Mouse (Mus musculus): ENCODE results near the gene Coro6. TPM values are rescaled to one million over a fixed set of nuclear protein-coding genes. Genes with fewer than 3 reads are reported as not detected.

Coro6 gene
- total and polyA plus RNA-seq, 2 experiments from 2014 or later, result 30.1 to 45.8 TPM

- H3K27me3 ChIP-seq (ENCODE audit: control insufficient read depth, insufficient read depth, low read length), result no peaks in the 10 kb centered on the region
- H3K4me1 ChIP-seq (ENCODE audit: control insufficient read depth, insufficient read depth), result peaks cover 9% of the 10 kb centered on the region
- ATAC-seq (ENCODE audit: insufficient read depth, low read depth) (no peak), DNase-seq (ENCODE audit: low spot score) (no peak)
- WGBS, result 77% methylated on average over 6 of the region's 6 CpGs
- H3K4me2 ChIP-seq (ENCODE audit: low read depth, low read length), result no peak overlapping the region
- TF ChIP-seq CTCF (IDR thresholded peaks at IDR 0.05; ENCODE audit: low read depth), result no peak
- TF ChIP-seq EP300 (IDR thresholded peaks at IDR 0.05; ENCODE audit: low read depth), result no peak
- no peak overlapping the region for H3K9ac ChIP-seq (replicated peaks; ENCODE audit: low read depth, low read length)
- no peaks in the 10 kb centered on the region for H3K36me3 ChIP-seq (replicated peaks; ENCODE audit: control insufficient read depth, insufficient read depth, low read length)
- no peak overlapping the region for H3K4me3 ChIP-seq (ENCODE audit: low read depth, low read length)
- no peak overlapping the region for H3K27ac ChIP-seq (ENCODE audit: low read depth)
- no peaks in the 10 kb centered on the region for H3K9me3 ChIP-seq (replicated peaks; ENCODE audit: control insufficient read depth, low read length)
Observed at GRCm38 (mm10) chr11:77485229-77485628, 23.0 kb downstream of the Coro6 start.

- no peak for ATAC-seq (ENCODE audit: insufficient read depth, low read depth)
- H3K9ac ChIP-seq (replicated peaks; ENCODE audit: low read depth, low read length), result 0 out of 2 replicates have a peak overlapping the region, but pooled peaks have one; percentile 2
- TF ChIP-seq CTCF (IDR thresholded peaks at IDR 0.05; ENCODE audit: low read depth) (peak; percentile 25; the same call in 1 of the 2 replicates), EP300 (IDR thresholded peaks at IDR 0.05; ENCODE audit: low read depth) (no peak)
- H3K4me1 ChIP-seq (ENCODE audit: control insufficient read depth, insufficient read depth), result peaks cover 17% of the 10 kb centered on the region
- H3K27me3 ChIP-seq (ENCODE audit: control insufficient read depth, insufficient read depth, low read length), result no peaks in the 10 kb centered on the region
- WGBS, result 52% methylated on average over 5 of the region's 5 CpGs
- no peak overlapping the region for H3K4me3 ChIP-seq (ENCODE audit: low read depth, low read length)
- H3K9me3 ChIP-seq (replicated peaks; ENCODE audit: control insufficient read depth, low read length), result no peaks in the 10 kb centered on the region
- no peak for DNase-seq (ENCODE audit: low spot score)
- H3K27ac ChIP-seq (ENCODE audit: low read depth), result no peak overlapping the region
- H3K36me3 ChIP-seq (replicated peaks; ENCODE audit: control insufficient read depth, insufficient read depth, low read length), result no peaks in the 10 kb centered on the region
- no peak overlapping the region for H3K4me2 ChIP-seq (ENCODE audit: low read depth, low read length)
Observed at GRCm38 (mm10) chr11:77486798-77487197, 24.6 kb downstream of the Coro6 start.

GRCm38 (mm10) chr11:77488771-77489581, 26.8 kb downstream of the Coro6 start:
- WGBS, result 5% methylated on average over 43 of the region's 55 CpGs
- Histone ChIP-seq H3K4me1 (ENCODE audit: control insufficient read depth, insufficient read depth) (peaks cover 20% of the 10 kb centered on the region), H3K9ac (replicated peaks; ENCODE audit: low read depth, low read length) (peak overlapping the region; percentile 83), H3K4me2 (ENCODE audit: low read depth, low read length) (peak overlapping the region; percentile 89), H3K36me3 (replicated peaks; ENCODE audit: control insufficient read depth, insufficient read depth, low read length) (no peaks in the 10 kb centered on the region), H3K27ac (ENCODE audit: low read depth) (no peak overlapping the region), H3K27me3 (ENCODE audit: control insufficient read depth, insufficient read depth, low read length) (no peaks in the 10 kb centered on the region), H3K4me3 (ENCODE audit: low read depth, low read length) (peak overlapping the region; percentile 92), H3K9me3 (replicated peaks; ENCODE audit: control insufficient read depth, low read length) (no peaks in the 10 kb centered on the region)
- DNase-seq (ENCODE audit: low spot score) (no peak), ATAC-seq (ENCODE audit: insufficient read depth, low read depth) (no peak)
- no peak for TF ChIP-seq CTCF (IDR thresholded peaks at IDR 0.05; ENCODE audit: low read depth)
- TF ChIP-seq EP300 (IDR thresholded peaks at IDR 0.05; ENCODE audit: low read depth), result no peak

GRCm38 (mm10) chr11:77489591-77490235, 27.5 kb downstream of the Coro6 start, which contains the start of gene Ankrd13b:
Gene Ankrd13b (minus strand): TSS chr11:77489678.
- WGBS, result under 1% methylated on average over 43 of the region's 87 CpGs
- H3K4me3 ChIP-seq (ENCODE audit: low read depth, low read length), result peak within 1 kb of the TSS; percentile 92
- no peaks in the 10 kb centered on the region for H3K36me3 ChIP-seq (replicated peaks; ENCODE audit: control insufficient read depth, insufficient read depth, low read length)
- ATAC-seq (ENCODE audit: insufficient read depth, low read depth), result no peak
- DNase-seq (ENCODE audit: low spot score), result peak; percentile 67
- no peak within 1 kb of the TSS; the same call in 1 of the 2 replicates for H3K27ac ChIP-seq (ENCODE audit: low read depth)
- peak within 1 kb of the TSS; percentile 89 for H3K4me2 ChIP-seq (ENCODE audit: low read depth, low read length)
- H3K9ac ChIP-seq (replicated peaks; ENCODE audit: low read depth, low read length), result peak within 1 kb of the TSS; percentile 83
- H3K27me3 ChIP-seq (ENCODE audit: control insufficient read depth, insufficient read depth, low read length), result no peaks in the 10 kb centered on the region
- H3K9me3 ChIP-seq (replicated peaks; ENCODE audit: control insufficient read depth, low read length), result no peaks in the 10 kb centered on the region
- H3K4me1 ChIP-seq (ENCODE audit: control insufficient read depth, insufficient read depth), result peaks cover 21% of the 10 kb centered on the region
- TF ChIP-seq EP300 (IDR thresholded peaks at IDR 0.05; ENCODE audit: low read depth), result no peak
- no peak for TF ChIP-seq CTCF (IDR thresholded peaks at IDR 0.05; ENCODE audit: low read depth)

GRCm38 (mm10) chr11:77490451-77490850, 28.2 kb downstream of the Coro6 start:
- 71% methylated on average over 6 of the region's 6 CpGs for WGBS
- Histone ChIP-seq H3K9me3 (replicated peaks; ENCODE audit: control insufficient read depth, low read length) (no peaks in the 10 kb centered on the region), H3K4me1 (ENCODE audit: control insufficient read depth, insufficient read depth) (peaks cover 23% of the 10 kb centered on the region), H3K27me3 (ENCODE audit: control insufficient read depth, insufficient read depth, low read length) (no peaks in the 10 kb centered on the region), H3K9ac (replicated peaks; ENCODE audit: low read depth, low read length) (no peak overlapping the region), H3K4me3 (ENCODE audit: low read depth, low read length) (no peak overlapping the region), H3K36me3 (replicated peaks; ENCODE audit: control insufficient read depth, insufficient read depth, low read length) (no peaks in the 10 kb centered on the region), H3K27ac (ENCODE audit: low read depth) (peak overlapping the region; percentile 97; the same call in 1 of the 2 replicates), H3K4me2 (ENCODE audit: low read depth, low read length) (peak overlapping the region; percentile 89)
- ATAC-seq (ENCODE audit: insufficient read depth, low read depth) (no peak), DNase-seq (ENCODE audit: low spot score) (no peak)
- TF ChIP-seq EP300 (IDR thresholded peaks at IDR 0.05; ENCODE audit: low read depth) (no peak), CTCF (IDR thresholded peaks at IDR 0.05; ENCODE audit: low read depth) (no peak)

All from heart, postnatal 0 days (tissue).